Mouse (Mus musculus): Measurements from ENCODE around the gene Kdm5b. TPM values are rescaled to one million over a fixed set of nuclear protein-coding genes. Genes with fewer than 3 reads are reported as not detected.
A peak's percentile ranks its signal among the peaks of the same experiment; 100 is the strongest.

Gene Kdm5b
- total RNA-seq, 2 experiments from 2014 or later, result 64.2 to 65.5 TPM

- peak; percentile 32 to 84 for DNase-seq (ENCODE audit: low spot score in 2 of 2)
These were observed 78.1 kb downstream of the Kdm5b start for GRCm38 (mm10) chr1:134638041-134638440.

GRCm38 (mm10) chr1:134638522-134638921 is 78.6 kb downstream of the Kdm5b start:
- intact Hi-C loops (cut with DNase I), result loop anchor here (5.0 kb wide), 1 partner anchor 194 kb away; no protein-coding TSS in a partner anchor

More at GRCm38 (mm10) chr1:134638041-134638440, 78.1 kb downstream of the Kdm5b start:
- intact Hi-C loops (cut with DNase I), result loop anchor here (5.0 kb wide), 1 partner anchor 194 kb away; no protein-coding TSS in a partner anchor

GRCm38 (mm10) chr1:134639460-134639859 is 79.5 kb downstream of the Kdm5b start:
- intact Hi-C loops (cut with DNase I), result loop anchor here (5.0 kb wide), 1 partner anchor 193 kb away; no protein-coding TSS in a partner anchor
- peak in 1 of 2 experiments; percentile 51 for DNase-seq (ENCODE audit: low spot score in 2 of 2)

More at GRCm38 (mm10) chr1:134638522-134638921, 78.6 kb downstream of the Kdm5b start:
- peak; percentile 49 to 69 for DNase-seq (ENCODE audit: low spot score in 2 of 2)

- DNase-seq (ENCODE audit: low spot score in 2 of 2), result no peak
- intact Hi-C loops (cut with DNase I), result loop anchor here (10.0 kb wide), 1 partner anchor 313 kb away; the partner anchor contains the start of gene Ppp1r12b
These were observed 81.5 kb downstream of the Kdm5b start for GRCm38 (mm10) chr1:134641507-134641906.

- intact Hi-C loops (cut with DNase I), result loop anchor here (10.0 kb wide), 1 partner anchor 311 kb away; the partner anchor contains the start of gene Ppp1r12b
These were observed 83.7 kb downstream of the Kdm5b start for GRCm38 (mm10) chr1:134643702-134644101.

GRCm38 (mm10) chr1:134645408-134646200 is 85.6 kb downstream of the Kdm5b start:
- intact Hi-C loops (cut with DNase I), result loop anchor here (10.0 kb wide), 1 partner anchor 309 kb away; the partner anchor contains the start of gene Ppp1r12b
- no peak for DNase-seq (ENCODE audit: low spot score in 2 of 2)

More at GRCm38 (mm10) chr1:134643702-134644101, 83.7 kb downstream of the Kdm5b start:
- DNase-seq (ENCODE audit: low spot score in 2 of 2), result no peak

- DNase-seq (ENCODE audit: low spot score in 2 of 2), result peak in 1 of 2 experiments; percentile 42
- intact Hi-C loops (cut with DNase I), result loop anchor here (10.0 kb wide), 1 partner anchor 308 kb away; the partner anchor contains the start of gene Ppp1r12b
These were observed 86.4 kb downstream of the Kdm5b start, which contains the start of gene Syt2 for GRCm38 (mm10) chr1:134646261-134646962. TSS of gene Syt2 (plus strand) at chr1:134646677.

GRCm38 (mm10) chr1:134646963-134647282 is 87.0 kb downstream of the Kdm5b start:
- no peak for DNase-seq (ENCODE audit: low spot score in 2 of 2)
- intact Hi-C loops (cut with DNase I), result loop anchor here (10.0 kb wide), 1 partner anchor 308 kb away; the partner anchor contains the start of gene Ppp1r12b

- intact Hi-C loops (cut with DNase I), result loop anchor here (10.0 kb wide), 1 partner anchor 307 kb away; the partner anchor contains the start of gene Ppp1r12b
- no peak for DNase-seq (ENCODE audit: low spot score in 2 of 2)
These were observed 87.6 kb downstream of the Kdm5b start for GRCm38 (mm10) chr1:134647591-134647990.

- intact Hi-C loops (cut with DNase I), result no loop called here
- DNase-seq (ENCODE audit: low spot score in 2 of 2), result no peak
These were observed 90.8 kb downstream of the Kdm5b start for GRCm38 (mm10) chr1:134650816-134651215.

- intact Hi-C loops (cut with DNase I), result no loop called here
- no peak for DNase-seq (ENCODE audit: low spot score in 2 of 2)
These were observed 91.4 kb downstream of the Kdm5b start for GRCm38 (mm10) chr1:134651268-134651850.

- intact Hi-C loops (cut with DNase I), result no loop called here
- DNase-seq (ENCODE audit: low spot score in 2 of 2), result no peak
These were observed 92.0 kb downstream of the Kdm5b start for GRCm38 (mm10) chr1:134651851-134652398.

- DNase-seq (ENCODE audit: low spot score in 2 of 2), result no peak
- intact Hi-C loops (cut with DNase I), result no loop called here
These were observed 93.8 kb downstream of the Kdm5b start for GRCm38 (mm10) chr1:134653603-134654257.

- DNase-seq (ENCODE audit: low spot score in 2 of 2), result no peak
- intact Hi-C loops (cut with DNase I), result no loop called here
These were observed 98.9 kb downstream of the Kdm5b start for GRCm38 (mm10) chr1:134658841-134659240.

GRCm38 (mm10) chr1:134660163-134660562 is 100.2 kb downstream of the Kdm5b start:
- intact Hi-C loops (cut with DNase I), result no loop called here
- DNase-seq (ENCODE audit: low spot score in 2 of 2), result no peak

- intact Hi-C loops (cut with DNase I), result no loop called here
- DNase-seq (ENCODE audit: low spot score in 2 of 2), result no peak
These were observed 111.5 kb downstream of the Kdm5b start for GRCm38 (mm10) chr1:134671234-134672070.

- intact Hi-C loops (cut with DNase I), result no loop called here
- no peak for DNase-seq (ENCODE audit: low spot score in 2 of 2)
These were observed 114.3 kb downstream of the Kdm5b start for GRCm38 (mm10) chr1:134674312-134674711.

- intact Hi-C loops (cut with DNase I), result no loop called here
- no peak for DNase-seq (ENCODE audit: low spot score in 2 of 2)
These were observed 119.5 kb downstream of the Kdm5b start for GRCm38 (mm10) chr1:134679445-134679844.

Measured in left cerebral cortex, postnatal 25 days (tissue).